Mouse (Mus musculus) intestine, embryonic 14.5 days (tissue): ENCODE measurements around the gene Vmn1r176. TPM values are rescaled to one million over a fixed set of nuclear protein-coding genes. Genes with fewer than 3 reads are reported as not detected.
"Not testable (repeated sequence)": the region's sequence is repeated elsewhere in the genome, so short reads cannot be mapped to it uniquely, and the experiment has no call there.

ENCODE experiments used
- ATAC-seq: fragments of 200-750 bp; cut with Nextera tagmentation; replicated peaks from 2 replicates; pipeline ENCODE4 v1.8.0; 2017; ENCODE audit warnings: low read depth, moderate number of reproducible peaks, moderate TSS enrichment, moderate library complexity; ENCODE audit not compliant: low FRiP score, low TSS enrichment
- DNase-seq: peaks from one replicate; pipeline ENCODE4 v3.0.0-alpha.2; 2018; ENCODE audit warnings: low spot score
- H3K27ac ChIP-seq: fragments of 300-500 bp; sonication (generic); 2 replicates; pipeline ENCODE4 v1.5.1; 2014; ENCODE audit warnings: low read depth, mild to moderate bottlenecking, control low read depth
- H3K27me3 ChIP-seq: fragments of 300-500 bp; sonication (generic); replicated peaks from 2 replicates; pipeline ENCODE4 v1.6.1; 2014; ENCODE audit warnings: low read length, control low read depth; ENCODE audit not compliant: control insufficient read depth, insufficient read depth
- H3K36me3 ChIP-seq: fragments of 300-500 bp; sonication (generic); 2 replicates; pipeline ENCODE4 v1.6.1; 2014; ENCODE audit warnings: low read length, control low read depth; ENCODE audit not compliant: control insufficient read depth, insufficient read depth
- H3K4me1 ChIP-seq: fragments of 300-500 bp; sonication (generic); replicated peaks from 2 replicates; pipeline ENCODE4 v1.6.1; 2014; ENCODE audit warnings: low read length, control low read depth, mixed read lengths; ENCODE audit not compliant: control insufficient read depth, insufficient read depth
- H3K4me2 ChIP-seq: fragments of 300-500 bp; sonication (generic); 2 replicates; pipeline ENCODE4 v1.6.1; 2014; ENCODE audit warnings: low read length
- H3K4me3 ChIP-seq: fragments of 300-500 bp; sonication (generic); 2 replicates; pipeline ENCODE4 v1.5.1; 2014; ENCODE audit warnings: low read depth, low read length, control low read depth, mixed read lengths
- H3K9ac ChIP-seq: fragments of 300-500 bp; sonication (generic); 2 replicates; pipeline ENCODE4 v1.6.1; 2014; ENCODE audit warnings: mild to moderate bottlenecking, low read length
- H3K9me3 ChIP-seq: fragments of 300-500 bp; sonication (generic); 2 replicates; pipeline ENCODE4 v1.6.1; 2016; ENCODE audit warnings: low read length, control low read depth; ENCODE audit not compliant: control insufficient read depth
- WGBS: fragments of 180-500 bp; shearing (Covaris S2); extraction: QIAGEN DNeasy Blood & Tissue Kit; methylation state at CpG from one replicate; pipeline ENCODE4 v1.1.7; 2014; 5-methylcytosine and 5-hydroxymethylcytosine counted together
- polyA plus RNA-seq: library from polyadenylated mRNA; unstranded; fragments of >200 nt; fragmentation: Nextera tagmentation; extraction: Ambion mirVana; gene quantifications from 2 replicates; pipeline ENCODE4 v1.2.1, GENCODE M21; 2014

The Vmn1r176 gene
- polyA plus RNA-seq = not detected in 2 replicates

GRCm38 (mm10) chr7:23837272-23837671 lies at the start of gene Vmn1r176:
Vmn1r176 (minus strand) TSS chr7:23837372.
- not testable (repeated sequence) for H3K4me1 ChIP-seq, H3K9me3 ChIP-seq, H3K9ac ChIP-seq, H3K4me2 ChIP-seq, DNase-seq, H3K36me3 ChIP-seq, H3K4me3 ChIP-seq, ATAC-seq, H3K27me3 ChIP-seq, H3K27ac ChIP-seq
- no CpG with 5 or more reads among the region's 1 CpGs for WGBS

- H3K27me3 ChIP-seq, H3K27ac ChIP-seq, ATAC-seq, H3K36me3 ChIP-seq, H3K4me1 ChIP-seq, H3K4me2 ChIP-seq, H3K4me3 ChIP-seq, DNase-seq, H3K9me3 ChIP-seq, H3K9ac ChIP-seq: not testable (repeated sequence)
- 51% methylated on average over 3 of the region's 4 CpGs for WGBS
Measured at GRCm38 (mm10) chr7:23876918-23877317, 39.7 kb upstream of the Vmn1r176 start.

GRCm38 (mm10) chr7:23866349-23866748 lies 29.2 kb upstream of the Vmn1r176 start, which contains the start of gene Vmn1r177:
Vmn1r177 (minus strand) TSS chr7:23866449.
- H3K27ac ChIP-seq, H3K9me3 ChIP-seq, ATAC-seq, H3K4me3 ChIP-seq, H3K9ac ChIP-seq, H3K4me2 ChIP-seq, H3K36me3 ChIP-seq, H3K27me3 ChIP-seq, DNase-seq, H3K4me1 ChIP-seq: not testable (repeated sequence)
- WGBS = 13% methylated on average over 1 of the region's 1 CpGs

- not testable (repeated sequence) for H3K36me3 ChIP-seq, H3K4me3 ChIP-seq, DNase-seq, H3K9ac ChIP-seq, H3K9me3 ChIP-seq, H3K27ac ChIP-seq, H3K27me3 ChIP-seq, H3K4me1 ChIP-seq, ATAC-seq, H3K4me2 ChIP-seq
Measured at GRCm38 (mm10) chr7:23810543-23810942, 26.6 kb downstream of the Vmn1r176 start, which contains the start of gene Vmn1r175. Vmn1r175 (minus strand) TSS chr7:23810643.

- Histone ChIP-seq H3K9ac (no peak overlapping the region), H3K4me3 (no peak overlapping the region), H3K9me3 (peaks cover 17% of the 10 kb centered on the region), H3K4me2 (no peak overlapping the region), H3K27ac (no peak overlapping the region), H3K27me3 (no peaks in the 10 kb centered on the region), H3K4me1 (no peaks in the 10 kb centered on the region), H3K36me3 (no peaks in the 10 kb centered on the region)
- WGBS = 75% methylated on average over 6 of the region's 6 CpGs
- no peak for DNase-seq
- ATAC-seq = no peak
Measured at GRCm38 (mm10) chr7:23784526-23784925, 52.6 kb downstream of the Vmn1r176 start.

Other genes starting within 250 kb of the Vmn1r176 start
- not detected in 2 replicates for gene Vmn1r170, start 231.2 kb downstream of the Vmn1r176 start, polyA plus RNA-seq
- gene Vmn1r171, start 206.7 kb downstream of the Vmn1r176 start, polyA plus RNA-seq = not detected in 2 replicates
- not detected in 2 replicates for gene Vmn1r172, start 179.1 kb downstream of the Vmn1r176 start, polyA plus RNA-seq
- gene Vmn1r173, start 136.7 kb downstream of the Vmn1r176 start, polyA plus RNA-seq = not detected in 2 replicates
- not detected in 2 replicates for gene Vmn1r174, start 85.1 kb downstream of the Vmn1r176 start, polyA plus RNA-seq
- not detected in 2 replicates for gene Vmn1r175, start 26.7 kb downstream of the Vmn1r176 start, polyA plus RNA-seq
- gene Vmn1r177, start 29.1 kb upstream of the Vmn1r176 start, polyA plus RNA-seq = not detected in 2 replicates
- not detected in 2 replicates for gene Vmn1r178, start 54.6 kb upstream of the Vmn1r176 start, polyA plus RNA-seq
- gene Vmn1r179, start 89.6 kb upstream of the Vmn1r176 start, polyA plus RNA-seq = not detected in 2 replicates
- gene Vmn1r180, start 113.3 kb upstream of the Vmn1r176 start, polyA plus RNA-seq = not detected in 2 replicates
- not detected in 2 replicates for gene Vmn1r181, start 137.2 kb upstream of the Vmn1r176 start, polyA plus RNA-seq
- not detected in 2 replicates for gene V1rd19, start 164.3 kb upstream of the Vmn1r176 start, polyA plus RNA-seq
- gene Vmn1r183, start 215.9 kb upstream of the Vmn1r176 start, polyA plus RNA-seq = 0.07 TPM in 1 of 2 replicates, not detected in the other
- gene Zfp180, start 244.6 kb upstream of the Vmn1r176 start, polyA plus RNA-seq = 20.5 and 26.3 TPM in 2 replicates